Mouse (Mus musculus) ES-E14 (cell line): ENCODE data around the gene Pigl. TPM values are rescaled to one million over a fixed set of nuclear protein-coding genes. Genes with fewer than 3 reads are reported as not detected.
"Not testable (repeated sequence)": the region's sequence is repeated elsewhere in the genome, so short reads cannot be mapped to it uniquely, and the experiment has no call there.

ENCODE experiments used
- DNase-seq: peaks from one replicate; pipeline ENCODE4 v3.0.0-alpha.2; 2013; ENCODE audit warnings: low read depth, low spot score
- H3K27ac ChIP-seq: 2 replicates; pipeline ENCODE4 v1.5.1; 2012; ENCODE audit warnings: low read depth, mild to moderate bottlenecking, low read length, moderate library complexity, mixed read lengths; ENCODE audit not compliant: poor library complexity, insufficient read depth, severe bottlenecking
- H3K36me3 ChIP-seq: 2 replicates; pipeline ENCODE4 v1.6.1; 2012; ENCODE audit warnings: mild to moderate bottlenecking, low read length, moderate library complexity, mixed read lengths; ENCODE audit not compliant: control insufficient read depth, poor library complexity, insufficient read depth, severe bottlenecking
- H3K4me1 ChIP-seq, 2 experiments: fragments of 150-350 bp in 1 of 2; sonication (generic) in 1 of 2; 2 replicates each; pipeline ENCODE4 v1.6.1; 2012; ENCODE audit warnings: low read length in 2 of 2, mild to moderate bottlenecking in 1 of 2, mixed read lengths in 1 of 2; ENCODE audit not compliant: control insufficient read depth in 2 of 2, insufficient read depth in 2 of 2, poor library complexity in 1 of 2
- H3K4me3 ChIP-seq, 2 experiments: fragments of 150-350 bp in 1 of 2; sonication (generic) in 1 of 2; 2 replicates each; pipeline ENCODE4 v1.5.1; 2012; ENCODE audit warnings: low read length in 2 of 2, low read depth in 1 of 2, mild to moderate bottlenecking in 1 of 2, mixed read lengths in 1 of 2; ENCODE audit not compliant: insufficient read depth in 1 of 2, poor library complexity in 1 of 2, severe bottlenecking in 1 of 2
- H3K9ac ChIP-seq: 2 replicates; pipeline ENCODE4 v1.6.1; 2012; ENCODE audit warnings: low read depth, mild to moderate bottlenecking, low read length, mixed read lengths; ENCODE audit not compliant: poor library complexity, insufficient read depth, severe bottlenecking
- H3K9me3 ChIP-seq: fragments of 150-350 bp; sonication (generic); 2 replicates; pipeline ENCODE4 v1.6.1; 2012; ENCODE audit warnings: low read depth, mild to moderate bottlenecking, low read length; ENCODE audit not compliant: control insufficient read depth, insufficient read depth
- CHD2 ChIP-seq: IDR thresholded peaks from 2 replicates; pipeline ENCODE4 v1.6.1; 2014; ENCODE audit warnings: mild to moderate bottlenecking, low read depth, low read length, inconsistent platforms
- HCFC1 ChIP-seq: IDR thresholded peaks from 2 replicates; pipeline ENCODE4 v1.6.1; 2012; ENCODE audit warnings: low read length, inconsistent platforms, borderline replicate concordance; ENCODE audit not compliant: insufficient read depth
- MAFK ChIP-seq: IDR thresholded peaks from 2 replicates; pipeline ENCODE4 v1.6.1; 2014; ENCODE audit warnings: mild to moderate bottlenecking, low read depth, low read length, inconsistent platforms; ENCODE audit not compliant: insufficient read depth
- ZC3H11A ChIP-seq: IDR thresholded peaks from 2 replicates; pipeline ENCODE4 v1.6.1; 2012; ENCODE audit warnings: low read depth, mild to moderate bottlenecking, inconsistent platforms, low read length, borderline replicate concordance
- ZNF384 ChIP-seq: IDR thresholded peaks from 2 replicates; pipeline ENCODE4 v1.6.1; 2012; ENCODE audit warnings: low read depth, low read length, inconsistent platforms
- in situ Hi-C, 2 experiments: fragments of 600-800 bp; cut with MboI; formaldehyde crosslinking; loops; one replicate each; pipeline ENCODE4 v1.15.1; 2025; ENCODE audit warnings: low sequenced_read_pairs in 2 of 2, inconsistent platforms in 1 of 2; ENCODE audit not compliant: unreplicated experiment in 2 of 2
- total RNA-seq: library from RNA; depleted of rRNA; stranded (reverse); fragments of 300-350 nt; gene quantifications from 2 replicates; pipeline ENCODE4 v1.2.3, GENCODE M21; 2012

Pigl gene
- total RNA-seq, 1 experiment = 25.8 TPM

GRCm38 (mm10) chr11:62500529-62500928 is 42.3 kb downstream of the Pigl start:
- in situ Hi-C loops = no loop called here
- no peak for DNase-seq
- TF ChIP-seq CHD2 (no peak), ZNF384 (no peak), MAFK (no peak), HCFC1 (no peak), ZC3H11A (no peak)
- Histone ChIP-seq H3K4me1 (peaks cover 12 to 31% of the 10 kb centered on the region in 2 experiments), H3K4me3 (no peak overlapping the region), H3K27ac (no peak overlapping the region; the same call in 1 of the 2 replicates), H3K9ac (no peak overlapping the region), H3K9me3 (peaks cover 2% of the 10 kb centered on the region; the same call in 1 of the 2 replicates), H3K36me3 (no peaks in the 10 kb centered on the region)

GRCm38 (mm10) chr11:62507683-62508082 is 49.4 kb downstream of the Pigl start:
- in situ Hi-C loops = no loop called here
- H3K4me3 ChIP-seq = no peak overlapping the region

DNA sequence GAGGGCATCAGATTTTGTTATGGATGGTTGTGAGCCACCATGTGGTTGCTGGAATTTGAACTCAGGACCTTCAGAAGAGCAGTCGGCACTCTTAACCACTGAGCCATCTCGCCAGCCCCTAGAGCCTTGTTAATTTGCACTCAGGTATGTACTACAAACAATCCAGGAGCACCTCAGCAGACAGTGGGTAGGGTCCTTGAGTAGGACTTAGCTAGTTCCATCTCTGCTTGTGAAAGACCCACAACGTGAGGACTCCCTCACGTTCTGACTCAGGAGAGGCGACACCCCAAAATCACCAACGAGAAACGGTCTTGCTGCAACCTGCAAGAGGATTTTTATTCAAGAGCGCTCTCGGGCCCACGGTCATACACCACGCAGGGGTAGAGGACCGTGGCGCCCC is 50.1 kb downstream of the Pigl start:
- in situ Hi-C loops, H3K9ac ChIP-seq, H3K9me3 ChIP-seq, H3K4me3 ChIP-seq, DNase-seq: not testable (repeated sequence)
- Histone ChIP-seq H3K27ac (peak overlapping the region; percentile 80), H3K36me3 (peaks cover 31% of the 10 kb centered on the region), H3K4me1 (peaks cover 6 to 13% of the 10 kb centered on the region in 2 experiments; a peak in 2 of 4 replicates)

More at GRCm38 (mm10) chr11:62507683-62508082, 49.4 kb downstream of the Pigl start:
- Histone ChIP-seq H3K36me3 (peaks cover 27% of the 10 kb centered on the region), H3K9me3 (peaks cover 2% of the 10 kb centered on the region; the same call in 1 of the 2 replicates), H3K9ac (no peak overlapping the region), H3K4me1 (peaks cover 4 to 15% of the 10 kb centered on the region in 2 experiments; a peak in 3 of 4 replicates), H3K27ac (peak overlapping the region; percentile 74)
- DNase-seq = no peak
- no peak for TF ChIP-seq MAFK
- no peak for TF ChIP-seq ZNF384
- no peak for TF ChIP-seq HCFC1
- no peak for TF ChIP-seq ZC3H11A
- TF ChIP-seq CHD2 = no peak

DNA sequence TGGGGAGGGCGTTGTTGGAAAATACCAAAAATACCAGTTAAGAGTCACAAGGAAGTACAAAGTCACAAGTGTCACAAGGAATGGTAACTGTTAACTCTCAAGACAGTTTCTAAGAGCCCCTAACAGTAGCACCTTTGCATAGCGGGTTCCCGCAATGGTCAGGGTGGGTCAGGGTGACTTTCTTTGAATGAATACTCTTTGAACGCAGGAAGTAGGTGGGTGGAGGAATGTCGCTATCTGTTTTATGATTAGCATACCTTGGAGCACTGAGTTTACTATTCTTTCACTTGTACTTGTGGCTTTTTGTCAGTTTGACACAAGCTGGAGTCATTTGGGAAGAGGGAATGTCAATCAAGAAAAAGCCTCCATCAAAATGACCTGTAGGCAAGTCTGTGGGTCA is 50.6 kb downstream of the Pigl start:
- in situ Hi-C loops, H3K4me1 ChIP-seq, H3K9me3 ChIP-seq, H3K4me3 ChIP-seq, DNase-seq: not testable (repeated sequence)
- Histone ChIP-seq H3K27ac (peak overlapping the region; percentile 100), H3K9ac (peak overlapping the region; percentile 21; the same call in 1 of the 2 replicates), H3K36me3 (peaks cover 31% of the 10 kb centered on the region)

- TF ChIP-seq MAFK = no peak
- no peak for TF ChIP-seq CHD2
Measured at GRCm38 (mm10) chr11:62509571-62509970, 51.3 kb downstream of the Pigl start.

More at GRCm38 (mm10) chr11:62509571-62509970, 51.3 kb downstream of the Pigl start:
- in situ Hi-C loops = no loop called here
- Histone ChIP-seq H3K27ac (peak overlapping the region; percentile 100), H3K36me3 (peaks cover 31% of the 10 kb centered on the region), H3K4me1 (peaks cover 6 to 9% of the 10 kb centered on the region in 2 experiments; a peak in 2 of 4 replicates), H3K4me3 (no peak overlapping the region), H3K9me3 (peaks cover 2% of the 10 kb centered on the region; the same call in 1 of the 2 replicates), H3K9ac (no peak overlapping the region)
- no peak for DNase-seq
